Mouse (Mus musculus) CD8-positive naive resting alpha-beta T cell, adult 2 months (primary cell): ENCODE measurements at regions not wholly inside any gene's neighbourhood (a gene's known extent, or its start where the extent isn't known, plus 50 kb on each side); places are given as distances from the start of the nearest gene placed in this dataset.

Source experiments
- DNase-seq, 2 experiments: peaks; one replicate each; pipeline ENCODE4 v3.0.0; 2022; ENCODE audit warnings: low read depth in 2 of 2, low spot score in 2 of 2

GRCm38 (mm10) chr15:11774717-11775116 lies 132.4 kb downstream of the Npr3 start:
- DNase-seq, result no peak

- no peak for DNase-seq
Measured at GRCm38 (mm10) chr15:11770596-11770995, 136.5 kb downstream of the Npr3 start.

GRCm38 (mm10) chr15:11757963-11758362 lies 149.1 kb downstream of the Npr3 start:
- DNase-seq, result no peak

- no peak for DNase-seq
Measured at GRCm38 (mm10) chr15:11756786-11757185, 150.3 kb downstream of the Npr3 start.

- no peak for DNase-seq
Measured at GRCm38 (mm10) chr15:11753216-11753615, 153.9 kb downstream of the Npr3 start.

GRCm38 (mm10) chr15:11750893-11751292 lies 156.2 kb downstream of the Npr3 start:
- DNase-seq, result no peak

- DNase-seq, result no peak
Measured at GRCm38 (mm10) chr15:11749509-11749908, 157.6 kb downstream of the Npr3 start.

- DNase-seq, result no peak
Measured at GRCm38 (mm10) chr15:11748306-11748705, 158.8 kb downstream of the Npr3 start.

- no peak for DNase-seq
Measured at GRCm38 (mm10) chr15:11746754-11747153, 160.3 kb downstream of the Npr3 start.

GRCm38 (mm10) chr15:11745629-11746372 lies 161.3 kb downstream of the Npr3 start:
- DNase-seq, result no peak

GRCm38 (mm10) chr15:11744903-11745302 lies 162.2 kb downstream of the Npr3 start:
- DNase-seq, result no peak

GRCm38 (mm10) chr15:11744296-11744695 lies 162.8 kb downstream of the Npr3 start:
- no peak for DNase-seq

GRCm38 (mm10) chr15:11742820-11743219 lies 164.3 kb downstream of the Npr3 start:
- DNase-seq, result no peak

- no peak for DNase-seq
Measured at GRCm38 (mm10) chr15:11742346-11742729, 164.7 kb downstream of the Npr3 start.

GRCm38 (mm10) chr15:11741598-11742345 lies 165.3 kb downstream of the Npr3 start:
- DNase-seq, result no peak

GRCm38 (mm10) chr15:11737436-11738000 lies 169.6 kb downstream of the Npr3 start:
- DNase-seq, result no peak

GRCm38 (mm10) chr15:11734639-11735265 lies 172.3 kb downstream of the Npr3 start:
- DNase-seq, result no peak

GRCm38 (mm10) chr15:11729381-11729780 lies 177.7 kb downstream of the Npr3 start:
- no peak for DNase-seq

- no peak for DNase-seq
Measured at GRCm38 (mm10) chr15:11725620-11726530, 181.2 kb downstream of the Npr3 start.

- no peak for DNase-seq
Measured at GRCm38 (mm10) chr15:11720645-11721044, 186.4 kb downstream of the Npr3 start.
